Mouse (Mus musculus) myocyte (in vitro differentiated cells): ENCODE measurements at regions not wholly inside any gene's neighbourhood (a gene's known extent, or its start where the extent isn't known, plus 50 kb on each side); places are given as distances from the start of the nearest gene placed in this dataset.

Experiments
- H3K27me3 ChIP-seq: one replicate; pipeline ENCODE4 v1.6.1; 2011; ENCODE audit not compliant: control insufficient read depth, insufficient read depth, insufficient read length
- H3K36me3 ChIP-seq: one replicate; pipeline ENCODE4 v1.6.1; 2011; ENCODE audit not compliant: control insufficient read depth, insufficient read depth
- H3K4me2 ChIP-seq: one replicate; pipeline ENCODE4 v1.6.1; 2011; ENCODE audit warnings: low read depth, control low read depth
- H3K4me3 ChIP-seq: one replicate; pipeline ENCODE4 v1.5.1; 2011; ENCODE audit warnings: mild to moderate bottlenecking, control low read depth, moderate library complexity
- H3K79me2 ChIP-seq: one replicate; pipeline ENCODE4 v1.6.1; 2011; ENCODE audit not compliant: control insufficient read depth, insufficient read depth
- H3ac ChIP-seq: one replicate; pipeline ENCODE4 v1.6.1; 2011; ENCODE audit not compliant: control insufficient read depth, insufficient read length
- CEBPB ChIP-seq: IDR thresholded peaks from 2 replicates; pipeline ENCODE4 v1.6.1; 2011; ENCODE audit warnings: mild to moderate bottlenecking, moderate library complexity; ENCODE audit not compliant: poor library complexity, insufficient read depth, severe bottlenecking
- E2F4 ChIP-seq: IDR thresholded peaks from one replicate; pipeline ENCODE4 v1.6.1; 2011; ENCODE audit warnings: mild to moderate bottlenecking, control low read depth, moderate library complexity; ENCODE audit not compliant: insufficient read depth
- MAX ChIP-seq: IDR thresholded peaks from one replicate; pipeline ENCODE4 v1.6.1; 2011; ENCODE audit warnings: low read depth, mild to moderate bottlenecking, control low read depth
- MYOD1 ChIP-seq, 3 experiments: IDR thresholded peaks; one replicate each; pipeline ENCODE4 v1.6.1; 2011; ENCODE audit warnings: control low read depth in 2 of 3, low read depth in 2 of 3, mild to moderate bottlenecking in 2 of 3, moderate library complexity in 1 of 3; ENCODE audit not compliant: insufficient read length in 2 of 3, control insufficient read depth in 1 of 3
- MYOG ChIP-seq, 3 experiments: IDR thresholded peaks; one replicate each; pipeline ENCODE4 v1.6.1; 2011; ENCODE audit warnings: control low read depth in 2 of 3, low read depth in 2 of 3, mild to moderate bottlenecking in 2 of 3; ENCODE audit not compliant: insufficient read length in 2 of 3, control insufficient read depth in 1 of 3, insufficient read depth in 1 of 3
- POLR2A ChIP-seq: IDR thresholded peaks from one replicate; pipeline ENCODE4 v1.6.1; 2011; ENCODE audit warnings: low read depth, mild to moderate bottlenecking, control low read depth, moderate library complexity; ENCODE audit not compliant: insufficient read length
- POLR2AphosphoS2 ChIP-seq: IDR thresholded peaks from one replicate; pipeline ENCODE4 v1.6.1; 2011; ENCODE audit warnings: low read depth, control low read depth; ENCODE audit not compliant: insufficient read length
- REST ChIP-seq: IDR thresholded peaks from one replicate; pipeline ENCODE4 v1.6.1; 2011; ENCODE audit warnings: mild to moderate bottlenecking, control low read depth, moderate library complexity; ENCODE audit not compliant: insufficient read depth, insufficient read length
- SRF ChIP-seq: IDR thresholded peaks from one replicate; pipeline ENCODE4 v1.6.1; 2011; ENCODE audit warnings: low read depth; ENCODE audit not compliant: control insufficient read depth, insufficient read length
- TCF12 ChIP-seq: IDR thresholded peaks from one replicate; pipeline ENCODE4 v1.6.1; 2011; ENCODE audit warnings: mild to moderate bottlenecking, control low read depth; ENCODE audit not compliant: poor library complexity, insufficient read depth, severe bottlenecking
- TCF3 ChIP-seq: IDR thresholded peaks from one replicate; pipeline ENCODE4 v1.6.1; 2011; ENCODE audit warnings: low read depth, control low read depth; ENCODE audit not compliant: insufficient read length
- USF1 ChIP-seq: IDR thresholded peaks from one replicate; pipeline ENCODE4 v1.6.1; 2011; ENCODE audit warnings: low read depth, mild to moderate bottlenecking, control low read depth, moderate library complexity

DNA sequence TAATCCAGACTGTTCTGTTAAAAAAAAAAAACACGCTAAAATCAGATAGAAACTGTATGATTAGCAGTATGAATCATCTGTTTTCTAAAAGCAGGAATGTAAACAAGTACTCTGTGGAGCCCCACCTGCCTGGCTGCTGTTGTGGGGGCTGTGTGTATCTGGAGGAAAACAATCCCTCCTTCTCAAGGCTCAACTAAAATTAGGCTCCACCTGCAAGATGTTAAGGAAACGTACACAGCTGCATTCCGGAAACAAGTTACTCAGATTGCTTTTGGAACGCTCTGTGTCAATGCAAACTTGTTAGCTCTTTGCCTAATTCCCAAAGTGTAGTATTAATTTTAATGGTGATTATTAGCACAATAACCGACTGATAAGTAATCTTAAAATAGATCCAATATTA is 96.3 kb upstream of the Adgrl2 start:
- Histone ChIP-seq H3K36me3 (no peaks in the 10 kb centered on the region), H3K27me3 (no peaks in the 10 kb centered on the region), H3K4me2 (no peak overlapping the region), H3K79me2 (no peaks in the 10 kb centered on the region), H3ac (no peak overlapping the region), H3K4me3 (no peak overlapping the region)
- TF ChIP-seq USF1 (no peak), REST (no peak), E2F4 (no peak), POLR2AphosphoS2 (no peak), TCF3 (no peak), POLR2A (no peak), TCF12 (no peak), CEBPB (no peak), MYOD1 (IDR thresholded peaks at IDR 0.05; ENCODE audit: control insufficient read depth in 1 of 3, insufficient read length in 2 of 3, low read depth in 2 of 3) (no peak), MAX (no peak), SRF (no peak), MYOG (IDR thresholded peaks at IDR 0.05; ENCODE audit: control insufficient read depth in 1 of 3, insufficient read depth in 1 of 3, insufficient read length in 2 of 3, low read depth in 2 of 3) (no peak)

GRCm38 (mm10) chr3:149086086-149086485 is 95.7 kb upstream of the Adgrl2 start:
- no peaks in the 10 kb centered on the region for H3K79me2 ChIP-seq
- no peaks in the 10 kb centered on the region for H3K36me3 ChIP-seq
- H3K4me3 ChIP-seq, result no peak overlapping the region
- H3ac ChIP-seq, result no peak overlapping the region
- no peak for TF ChIP-seq USF1
- TF ChIP-seq TCF12, result no peak
- no peak for TF ChIP-seq MYOG (IDR thresholded peaks at IDR 0.05; ENCODE audit: control insufficient read depth in 1 of 3, insufficient read depth in 1 of 3, insufficient read length in 2 of 3, low read depth in 2 of 3)
- no peak for TF ChIP-seq CEBPB
- no peak for TF ChIP-seq POLR2AphosphoS2
- TF ChIP-seq E2F4, result no peak
- no peak for TF ChIP-seq MAX
- TF ChIP-seq SRF, result no peak
- no peak for TF ChIP-seq TCF3
- no peak for TF ChIP-seq MYOD1 (IDR thresholded peaks at IDR 0.05; ENCODE audit: control insufficient read depth in 1 of 3, insufficient read length in 2 of 3, low read depth in 2 of 3)
- TF ChIP-seq REST, result no peak
- H3K4me2 ChIP-seq, result no peak overlapping the region
- H3K27me3 ChIP-seq, result no peaks in the 10 kb centered on the region

DNA sequence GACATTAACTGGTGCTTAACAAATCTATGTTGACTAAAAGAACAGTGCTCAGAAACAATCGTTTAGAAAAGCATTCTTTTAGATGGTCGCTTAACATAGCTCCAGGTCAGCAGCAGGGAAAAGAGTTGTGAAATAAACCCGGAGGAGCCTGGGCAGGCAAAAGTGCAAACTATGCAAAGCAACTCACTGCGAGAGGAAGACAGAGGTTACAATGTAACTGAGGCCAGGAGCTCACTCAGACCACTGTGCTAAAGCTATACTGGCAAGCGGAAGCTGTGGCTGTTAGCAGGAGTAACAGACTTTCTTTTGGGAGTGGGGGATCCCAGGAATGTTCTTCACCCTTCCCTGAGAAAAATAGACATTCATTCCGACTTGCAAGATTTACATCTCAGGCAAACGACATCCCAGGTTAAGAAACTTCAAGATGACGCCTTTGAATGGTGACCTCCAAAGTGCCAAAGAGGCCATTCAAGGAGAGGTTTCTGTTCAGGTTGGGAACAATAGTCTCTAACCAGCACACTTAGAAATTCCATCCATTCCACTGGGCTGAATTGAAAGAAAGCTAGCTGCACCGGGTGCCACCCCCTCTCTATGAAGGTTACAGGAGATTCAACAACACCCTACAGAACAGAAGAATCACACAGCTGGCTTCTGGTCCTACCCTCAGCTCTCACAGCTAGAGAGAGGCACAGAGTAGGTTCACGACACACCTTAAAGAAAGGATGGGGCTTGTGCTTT is 94.7 kb upstream of the Adgrl2 start:
- Histone ChIP-seq H3ac (no peak overlapping the region), H3K36me3 (no peaks in the 10 kb centered on the region)
- TF ChIP-seq MYOD1 (IDR thresholded peaks at IDR 0.05; ENCODE audit: control insufficient read depth in 1 of 3, insufficient read length in 2 of 3, low read depth in 2 of 3), result no peak
- no peak for TF ChIP-seq MYOG (IDR thresholded peaks at IDR 0.05; ENCODE audit: control insufficient read depth in 1 of 3, insufficient read depth in 1 of 3, insufficient read length in 2 of 3, low read depth in 2 of 3)
- TF ChIP-seq REST, result no peak
- TF ChIP-seq E2F4, result no peak
- TF ChIP-seq POLR2AphosphoS2, result no peak
- no peak for TF ChIP-seq SRF
- no peak for TF ChIP-seq MAX
- no peak for TF ChIP-seq USF1
- no peak for TF ChIP-seq POLR2A
- no peak for TF ChIP-seq TCF3
- no peak for TF ChIP-seq CEBPB

DNA sequence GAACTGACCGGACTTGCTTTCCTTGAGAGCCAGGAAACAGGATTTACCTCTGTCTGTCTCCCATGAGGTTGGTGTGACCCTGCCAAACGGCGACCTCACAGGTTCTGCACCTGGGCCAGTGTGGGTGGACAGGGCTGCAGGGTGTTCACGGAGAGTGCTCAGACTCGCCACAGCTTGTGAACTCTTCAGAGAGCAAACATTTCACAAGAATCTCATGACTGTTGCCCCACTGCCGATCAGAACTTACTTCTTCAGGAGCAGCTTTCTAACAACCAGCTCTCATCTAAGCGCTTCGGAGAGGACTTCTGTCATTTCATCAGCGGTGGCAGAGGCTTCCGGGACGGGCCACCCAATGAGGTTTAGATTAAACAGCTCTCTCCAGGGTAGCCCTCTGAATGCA is 93.0 kb upstream of the Adgrl2 start:
- H3K4me3 ChIP-seq, result no peak overlapping the region
- H3K36me3 ChIP-seq, result no peaks in the 10 kb centered on the region
- H3K79me2 ChIP-seq, result no peaks in the 10 kb centered on the region
- TF ChIP-seq SRF (no peak), USF1 (no peak), MYOD1 (IDR thresholded peaks at IDR 0.05; ENCODE audit: control insufficient read depth in 1 of 3, insufficient read length in 2 of 3, low read depth in 2 of 3) (no peak), MAX (no peak), TCF12 (no peak), E2F4 (no peak), POLR2AphosphoS2 (no peak), TCF3 (no peak), MYOG (IDR thresholded peaks at IDR 0.05; ENCODE audit: control insufficient read depth in 1 of 3, insufficient read depth in 1 of 3, insufficient read length in 2 of 3, low read depth in 2 of 3) (no peak), POLR2A (no peak)
- no peak overlapping the region for H3K4me2 ChIP-seq
- H3ac ChIP-seq, result no peak overlapping the region
- no peaks in the 10 kb centered on the region for H3K27me3 ChIP-seq

More for the DNA sequence above, 94.7 kb upstream of the Adgrl2 start:
- Histone ChIP-seq H3K79me2 (no peaks in the 10 kb centered on the region), H3K4me2 (no peak overlapping the region), H3K4me3 (no peak overlapping the region), H3K27me3 (no peaks in the 10 kb centered on the region)
